In genomic region chr17:47146640-47147039, GRCm38 (mm10) we compare ENCODE assay signal across 11 mouse cellular contexts.
DNase-seq lines count a peak whose midpoint lies in the region; ATAC-seq and TF ChIP-seq lines count a peak whose summit lies in the region.
"Had no signal": no experiment of that assay in that cellular context is flagged by ENCODE, and none has a peak within 500 bp of the region (broad histone marks: within the 10 kb centered on the region; RNA-seq: fewer than 3 reads in every experiment).

No protein-coding gene starts in this region.

- peak; percentile 54; the same call in 1 of the 2 replicates for TF ChIP-seq CTCF in thymus, adult 2 months (IDR thresholded peaks at IDR 0.05; ENCODE audit: borderline replicate concordance, control insufficient read depth, extremely low read depth, insufficient read depth, low read length, poor library complexity)
- TF ChIP-seq CTCF in embryonic fibroblast, embryonic 13.5 days (IDR thresholded peaks at IDR 0.05; ENCODE audit: borderline replicate concordance, insufficient read depth, low read length), result 0 out of 2 replicates have a peak, but pooled peaks have one; percentile 11

- TF ChIP-seq POLR2A in thymus, adult 2 months (IDR thresholded peaks at IDR 0.05; ENCODE audit: control insufficient read depth, extremely low read depth, insufficient read depth, low read length, poor library complexity), result no peak
- TF ChIP-seq POLR2A in embryonic fibroblast, embryonic 13.5 days (IDR thresholded peaks at IDR 0.05; ENCODE audit: low read depth, low read length), result no peak

- H3K4me2 ChIP-seq in hindbrain, embryonic 11.5 days (replicated peaks; ENCODE audit: low read depth, low read length), result no peak overlapping the region
- H3K4me2 ChIP-seq in hindbrain, embryonic 13.5 days, result no peak overlapping the region
- no peak overlapping the region for H3K4me2 ChIP-seq in forebrain, embryonic 16.5 days (ENCODE audit: low read length)
- no peak overlapping the region for H3K4me2 ChIP-seq in hindbrain, embryonic 12.5 days (replicated peaks)
- H3K4me2 ChIP-seq: liver, embryonic 15.5 days; neural tube, embryonic 15.5 days had no signal

- H3K4me3 ChIP-seq in hindbrain, embryonic 11.5 days (ENCODE audit: low read depth, low read length), result no peak overlapping the region
- no peak overlapping the region for H3K4me3 ChIP-seq in hindbrain, embryonic 13.5 days
- H3K4me3 ChIP-seq in thymus, adult 2 months (ENCODE audit: control insufficient read depth, insufficient read depth, low read length), result no peak overlapping the region
- H3K4me3 ChIP-seq in embryonic fibroblast, embryonic 13.5 days (ENCODE audit: insufficient read depth, low read length), result no peak overlapping the region
- no peak overlapping the region for H3K4me3 ChIP-seq in forebrain, embryonic 16.5 days (replicated peaks; ENCODE audit: low read length)
- no peak overlapping the region for H3K4me3 ChIP-seq in hindbrain, embryonic 12.5 days
- H3K4me3 ChIP-seq: forebrain, embryonic 10.5 days; liver, embryonic 15.5 days; neural tube, embryonic 15.5 days had no signal

- H3K9ac ChIP-seq in hindbrain, embryonic 11.5 days (ENCODE audit: low read depth, low read length), result no peak overlapping the region
- H3K9ac ChIP-seq in hindbrain, embryonic 13.5 days, result no peak overlapping the region
- H3K9ac ChIP-seq in forebrain, embryonic 16.5 days (replicated peaks; ENCODE audit: low read depth, low read length), result no peak overlapping the region
- no peak overlapping the region for H3K9ac ChIP-seq in hindbrain, embryonic 12.5 days
- H3K9ac ChIP-seq: liver, embryonic 15.5 days; neural tube, embryonic 15.5 days had no signal

- H3K27me3 ChIP-seq in hindbrain, embryonic 11.5 days (ENCODE audit: control insufficient read depth, insufficient read depth, low read length), result no peaks in the 10 kb centered on the region
- no peaks in the 10 kb centered on the region for H3K27me3 ChIP-seq in hindbrain, embryonic 13.5 days
- H3K27me3 ChIP-seq in thymus, adult 2 months (ENCODE audit: control insufficient read depth, insufficient read depth, low read length), result no peaks in the 10 kb centered on the region
- H3K27me3 ChIP-seq in forebrain, embryonic 16.5 days (replicated peaks; ENCODE audit: control insufficient read depth, insufficient read depth, low read length), result no peaks in the 10 kb centered on the region
- H3K27me3 ChIP-seq in hindbrain, embryonic 12.5 days, result no peaks in the 10 kb centered on the region
- H3K27me3 ChIP-seq: neural tube, embryonic 15.5 days had no signal

- H3K36me3 ChIP-seq in hindbrain, embryonic 11.5 days (ENCODE audit: control insufficient read depth, insufficient read depth, low read length), result no peaks in the 10 kb centered on the region
- 0 out of 2 replicates have a peak, but pooled peaks cover 6% of the 10 kb centered on the region for H3K36me3 ChIP-seq in hindbrain, embryonic 13.5 days
- H3K36me3 ChIP-seq in thymus, adult 2 months (ENCODE audit: control insufficient read depth, insufficient read depth, low read length), result no peaks in the 10 kb centered on the region
- no peaks in the 10 kb centered on the region for H3K36me3 ChIP-seq in forebrain, embryonic 16.5 days (ENCODE audit: control insufficient read depth, insufficient read depth)
- H3K36me3 ChIP-seq in hindbrain, embryonic 12.5 days, result no peaks in the 10 kb centered on the region
- H3K36me3 ChIP-seq: liver, embryonic 15.5 days had no signal

- no peak overlapping the region for H3K27ac ChIP-seq in hindbrain, embryonic 11.5 days (ENCODE audit: low read depth, low read length)
- H3K27ac ChIP-seq in hindbrain, embryonic 13.5 days, result no peak overlapping the region
- no peak overlapping the region for H3K27ac ChIP-seq in thymus, adult 2 months (ENCODE audit: control insufficient read depth, insufficient read depth, low read length)
- no peak overlapping the region for H3K27ac ChIP-seq in embryonic fibroblast, embryonic 13.5 days (ENCODE audit: insufficient read depth, low read length)
- H3K27ac ChIP-seq in forebrain, embryonic 16.5 days (ENCODE audit: low read length), result no peak overlapping the region
- no peak overlapping the region; the same call in 1 of the 2 replicates for H3K27ac ChIP-seq in hindbrain, embryonic 12.5 days
- H3K27ac ChIP-seq: forebrain, embryonic 10.5 days; liver, embryonic 15.5 days; neural tube, embryonic 15.5 days had no signal

- no peaks in the 10 kb centered on the region for H3K9me3 ChIP-seq in hindbrain, embryonic 11.5 days (ENCODE audit: control insufficient read depth, low read length)
- H3K9me3 ChIP-seq in hindbrain, embryonic 13.5 days, result no peaks in the 10 kb centered on the region
- no peaks in the 10 kb centered on the region for H3K9me3 ChIP-seq in forebrain, embryonic 16.5 days (ENCODE audit: control insufficient read depth, low read length)
- H3K9me3 ChIP-seq in hindbrain, embryonic 12.5 days (replicated peaks), result no peaks in the 10 kb centered on the region
- H3K9me3 ChIP-seq: forebrain, embryonic 10.5 days; liver, embryonic 15.5 days; neural tube, embryonic 15.5 days had no signal

- 91% methylated on average over 4 of the region's 4 CpGs for WGBS in hindbrain, embryonic 11.5 days
- 97% methylated on average over 4 of the region's 4 CpGs for WGBS in hindbrain, embryonic 13.5 days
- 97% methylated on average over 4 of the region's 4 CpGs for WGBS in thymus, adult 2 months
- 94% methylated on average over 4 of the region's 4 CpGs for WGBS in forebrain, embryonic 16.5 days
- WGBS in hindbrain, embryonic 12.5 days, result 94% methylated on average over 4 of the region's 4 CpGs

- DNase-seq in hindbrain, embryonic 11.5 days (ENCODE audit: low spot score), result peak; percentile 30
- DNase-seq in thymus, adult 2 months, result peak; percentile 49
- no peak for DNase-seq in thymus, adult 18-20 months
- DNase-seq in layer of hippocampus, postnatal 14 days (ENCODE audit: low spot score in 2 of 2), result no peak

- no peak for ATAC-seq in hindbrain, embryonic 11.5 days (ENCODE audit: low FRiP score)
- no peak for ATAC-seq in hindbrain, embryonic 13.5 days (ENCODE audit: low FRiP score)
- no peak for ATAC-seq in forebrain, embryonic 16.5 days
- no peak for ATAC-seq in hindbrain, embryonic 12.5 days (ENCODE audit: low FRiP score)

- H3K4me1 ChIP-seq in hindbrain, embryonic 11.5 days (replicated peaks; ENCODE audit: control insufficient read depth, insufficient read depth, low read length), result peaks cover 10% of the 10 kb centered on the region
- H3K4me1 ChIP-seq in hindbrain, embryonic 13.5 days (replicated peaks), result peaks cover 81% of the 10 kb centered on the region
- H3K4me1 ChIP-seq in thymus, adult 2 months (replicated peaks; ENCODE audit: control insufficient read depth, insufficient read depth, low read length), result peaks cover 13% of the 10 kb centered on the region
- H3K4me1 ChIP-seq in embryonic fibroblast, embryonic 13.5 days (ENCODE audit: control insufficient read depth, insufficient read depth, low read length), result peaks cover 10% of the 10 kb centered on the region; the same call in 1 of the 2 replicates
- H3K4me1 ChIP-seq in forebrain, embryonic 16.5 days (replicated peaks; ENCODE audit: control insufficient read depth, insufficient read depth, low read length), result peaks cover 50% of the 10 kb centered on the region
- H3K4me1 ChIP-seq in hindbrain, embryonic 12.5 days, result peaks cover 67% of the 10 kb centered on the region

Comparison
In these comparisons a context has a peak if more than half of its experiments do, and no peak if none do; other contexts are left out.
1. DNase-seq: peak in hindbrain, embryonic 11.5 days (single experiment) and thymus, adult 2 months (single experiment); none in thymus, adult 18-20 months (0 of 2) and layer of hippocampus, postnatal 14 days (0 of 2).